Mouse (Mus musculus) v-Abl transformed pro-B cells (cell line): Measurements from ENCODE around the gene Gm3448.
"Not testable (repeated sequence)": the region's sequence is repeated elsewhere in the genome, so short reads cannot be mapped to it uniquely, and the experiment has no call there.

ENCODE experiments used
- in situ Hi-C, 2 experiments: fragments of 400-800 bp; cut with MboI; formaldehyde crosslinking; loops; one replicate each; pipeline ENCODE4 v1.15.1; 2025; ENCODE audit not compliant: unreplicated experiment in 2 of 2

The Gm3448 gene

DNA sequence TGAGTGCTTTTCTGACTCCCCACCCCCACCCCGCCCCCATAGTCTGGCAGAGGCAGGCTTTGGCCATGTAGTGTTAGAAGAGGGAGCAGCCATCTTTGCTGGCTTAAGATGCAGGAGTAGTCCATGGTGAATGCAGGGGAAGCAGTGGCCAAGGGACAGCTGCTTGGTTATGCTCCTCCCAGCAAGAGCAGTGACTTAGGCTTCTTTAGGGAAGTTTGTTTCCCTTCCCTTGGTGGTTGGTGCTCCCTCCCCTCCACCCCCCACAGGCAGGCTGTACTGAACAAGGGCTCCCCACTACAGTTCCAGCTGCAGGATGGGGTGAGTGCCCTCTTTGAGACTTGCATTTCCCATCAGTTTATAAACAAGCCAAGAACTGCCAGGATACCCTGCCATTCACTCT lies 11.4 kb upstream of the Gm3448 start:
- in situ Hi-C loops: loop anchor here (25.0 kb wide), 4 partner anchors 410 to 735 kb away; partner anchors contain the start of genes Chd1 (in 2 of the 2) and Prdm9 (in 1 of the 2)

DNA sequence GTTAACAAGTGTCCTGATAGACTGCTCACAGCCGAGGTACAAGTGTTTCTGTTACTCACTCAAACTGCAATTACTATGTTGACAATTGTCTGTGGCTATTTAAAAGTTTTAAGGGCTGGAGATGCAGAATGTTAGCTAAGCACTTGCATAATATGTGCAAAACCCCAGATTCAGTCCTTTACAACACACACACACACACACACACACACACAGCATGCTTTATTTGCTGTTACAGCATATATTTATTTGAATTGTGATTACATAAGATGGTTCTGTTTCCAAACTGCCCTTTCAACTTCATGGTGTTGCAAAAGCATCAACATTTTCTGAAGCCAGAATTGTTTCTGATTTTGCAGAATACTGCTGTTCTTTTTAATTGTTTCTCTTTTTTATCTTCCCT lies 9.0 kb upstream of the Gm3448 start:
- in situ Hi-C loops: loop anchor here (25.0 kb wide), 4 partner anchors 412 to 737 kb away; partner anchors contain the start of genes Chd1 (in 2 of the 2) and Prdm9 (in 1 of the 2)

GRCm38 (mm10) chr17:15040455-15040854 lies 882 bp downstream of the Gm3448 start:
- in situ Hi-C loops: not testable (repeated sequence)

DNA sequence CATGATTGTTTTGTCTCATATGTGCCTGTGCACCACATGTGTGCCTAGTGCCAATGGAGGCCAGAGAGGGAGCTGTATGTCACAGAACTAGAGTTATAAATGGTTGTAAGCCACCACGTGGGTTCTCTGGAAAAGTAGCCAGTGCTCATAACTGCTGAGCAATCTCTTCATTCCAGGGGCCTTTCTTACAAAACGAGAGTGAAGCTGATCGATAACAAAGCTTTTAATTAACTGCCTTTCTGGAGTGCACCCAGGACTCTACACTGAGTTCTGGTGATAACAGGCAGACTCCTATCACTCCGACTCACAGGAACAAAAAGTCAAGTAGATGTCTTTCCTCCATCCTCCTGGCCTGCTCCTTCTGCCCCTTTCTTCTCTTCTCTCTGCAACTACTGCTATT lies 9.9 kb downstream of the Gm3448 start:
- in situ Hi-C loops: not testable (repeated sequence)

- in situ Hi-C loops: not testable (repeated sequence)
Measured at GRCm38 (mm10) chr17:15025513-15025912, 15.8 kb downstream of the Gm3448 start.

GRCm38 (mm10) chr17:15024502-15025193 lies 16.7 kb downstream of the Gm3448 start:
- in situ Hi-C loops: not testable (repeated sequence)

- in situ Hi-C loops: not testable (repeated sequence)
Measured at GRCm38 (mm10) chr17:15023878-15024492, 17.4 kb downstream of the Gm3448 start.

GRCm38 (mm10) chr17:15021503-15022220 lies 19.7 kb downstream of the Gm3448 start:
- in situ Hi-C loops: not testable (repeated sequence)

DNA sequence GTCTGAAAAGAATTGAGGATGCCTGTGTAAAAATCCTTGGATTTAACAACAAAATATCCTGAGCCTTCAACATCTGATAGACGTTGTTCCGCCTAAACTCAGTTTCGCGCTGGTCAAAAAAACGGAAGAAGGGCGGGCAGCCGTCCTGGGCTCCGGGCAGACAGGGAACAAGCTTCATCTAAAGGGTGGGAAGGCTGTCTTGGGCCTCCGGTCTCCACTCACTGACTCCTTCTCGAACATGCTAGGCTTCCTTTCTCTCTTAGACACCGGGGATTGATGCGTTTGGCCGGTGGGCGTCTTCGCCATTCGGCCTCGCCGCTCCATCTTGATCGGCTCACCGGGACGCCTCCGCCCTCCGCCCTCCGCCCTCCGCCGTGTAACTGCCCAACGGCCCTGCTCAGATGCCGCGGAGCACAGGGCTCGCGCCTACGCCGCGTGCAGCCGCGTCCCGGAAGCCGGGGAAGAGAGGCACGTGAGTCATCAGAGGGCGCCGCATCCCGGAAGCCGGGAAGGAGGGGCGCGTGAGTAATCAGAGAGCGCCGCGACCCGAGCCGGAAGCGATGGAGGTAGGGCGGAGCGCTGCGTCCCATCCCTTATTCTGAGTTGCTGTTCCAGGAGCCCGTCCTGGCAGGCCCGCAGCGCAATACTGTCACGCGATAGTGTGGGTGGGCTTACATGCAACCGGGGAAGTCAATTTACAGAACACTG lies 31.5 kb downstream of the Gm3448 start, which contains the start of gene Gm3435:
Gene Gm3435 (plus strand): TSS at position 471 of the 708 bp plus-strand sequence.
- in situ Hi-C loops: not testable (repeated sequence)

GRCm38 (mm10) chr17:15009088-15009487 lies 32.2 kb downstream of the Gm3448 start:
- in situ Hi-C loops: not testable (repeated sequence)

DNA sequence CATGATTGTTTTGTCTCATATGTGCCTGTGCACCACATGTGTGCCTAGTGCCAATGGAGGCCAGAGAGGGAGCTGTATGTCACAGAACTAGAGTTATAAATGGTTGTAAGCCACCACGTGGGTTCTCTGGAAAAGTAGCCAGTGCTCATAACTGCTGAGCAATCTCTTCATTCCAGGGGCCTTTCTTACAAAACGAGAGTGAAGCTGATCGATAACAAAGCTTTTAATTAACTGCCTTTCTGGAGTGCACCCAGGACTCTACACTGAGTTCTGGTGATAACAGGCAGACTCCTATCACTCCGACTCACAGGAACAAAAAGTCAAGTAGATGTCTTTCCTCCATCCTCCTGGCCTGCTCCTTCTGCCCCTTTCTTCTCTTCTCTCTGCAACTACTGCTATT lies 41.3 kb downstream of the Gm3448 start:
- in situ Hi-C loops: not testable (repeated sequence)

- in situ Hi-C loops: not testable (repeated sequence)
Measured at GRCm38 (mm10) chr17:14994140-14994539, 47.2 kb downstream of the Gm3448 start.

GRCm38 (mm10) chr17:14993139-14993832 lies 48.1 kb downstream of the Gm3448 start:
- in situ Hi-C loops: not testable (repeated sequence)

DNA sequence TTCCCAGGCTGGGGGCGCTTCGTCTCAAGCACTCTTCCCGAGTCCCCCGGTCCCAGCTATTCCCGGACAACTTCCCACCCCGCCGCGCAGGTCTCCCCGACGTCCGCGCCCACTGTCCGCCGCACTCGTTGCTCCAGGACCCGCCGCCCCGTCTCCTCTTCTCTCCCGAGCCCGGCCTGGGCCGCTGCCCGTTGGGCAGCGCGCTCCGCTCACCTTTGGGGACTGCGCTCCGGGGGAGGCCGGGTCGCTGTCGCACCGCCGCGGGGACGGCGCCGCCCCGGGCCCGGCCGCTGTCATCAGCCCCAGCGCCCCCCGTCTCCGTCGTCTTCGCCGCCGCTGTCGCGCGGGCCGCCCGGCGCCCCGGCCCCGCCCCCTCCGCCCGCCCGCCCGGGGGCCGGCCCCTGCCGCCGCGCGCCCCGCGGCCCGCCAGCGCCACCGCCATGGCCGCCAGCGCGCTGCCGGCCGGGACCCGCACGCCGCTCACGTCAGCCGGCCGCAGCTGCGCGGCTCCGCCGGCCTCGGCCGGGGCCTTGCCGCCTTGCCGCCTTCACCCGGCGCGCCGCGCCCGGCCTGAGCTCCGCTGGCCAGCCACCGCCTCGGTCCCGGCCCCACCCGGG lies 48.7 kb downstream of the Gm3448 start:
- in situ Hi-C loops: not testable (repeated sequence)

GRCm38 (mm10) chr17:14990116-14990702 lies 51.1 kb downstream of the Gm3448 start:
- in situ Hi-C loops: not testable (repeated sequence)

DNA sequence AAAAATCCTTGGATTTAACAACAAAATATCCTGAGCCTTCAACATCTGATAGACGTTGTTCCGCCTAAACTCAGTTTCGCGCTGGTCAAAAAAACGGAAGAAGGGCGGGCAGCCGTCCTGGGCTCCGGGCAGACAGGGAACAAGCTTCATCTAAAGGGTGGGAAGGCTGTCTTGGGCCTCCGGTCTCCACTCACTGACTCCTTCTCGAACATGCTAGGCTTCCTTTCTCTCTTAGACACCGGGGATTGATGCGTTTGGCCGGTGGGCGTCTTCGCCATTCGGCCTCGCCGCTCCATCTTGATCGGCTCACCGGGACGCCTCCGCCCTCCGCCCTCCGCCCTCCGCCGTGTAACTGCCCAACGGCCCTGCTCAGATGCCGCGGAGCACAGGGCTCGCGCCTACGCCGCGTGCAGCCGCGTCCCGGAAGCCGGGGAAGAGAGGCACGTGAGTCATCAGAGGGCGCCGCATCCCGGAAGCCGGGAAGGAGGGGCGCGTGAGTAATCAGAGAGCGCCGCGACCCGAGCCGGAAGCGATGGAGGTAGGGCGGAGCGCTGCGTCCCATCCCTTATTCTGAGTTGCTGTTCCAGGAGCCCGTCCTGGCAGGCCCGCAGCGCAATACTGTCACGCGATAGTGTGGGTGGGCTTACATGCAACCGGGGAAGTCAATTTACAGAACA lies 62.8 kb downstream of the Gm3448 start, which contains the start of the genes 9030025P20Rik and Gm3417:
Gene 9030025P20Rik (plus strand): TSS at position 107 of the 677 bp plus-strand sequence.
Gene Gm3417 (minus strand): TSS at position 429 of the 677 bp plus-strand sequence.
- in situ Hi-C loops: not testable (repeated sequence)

DNA sequence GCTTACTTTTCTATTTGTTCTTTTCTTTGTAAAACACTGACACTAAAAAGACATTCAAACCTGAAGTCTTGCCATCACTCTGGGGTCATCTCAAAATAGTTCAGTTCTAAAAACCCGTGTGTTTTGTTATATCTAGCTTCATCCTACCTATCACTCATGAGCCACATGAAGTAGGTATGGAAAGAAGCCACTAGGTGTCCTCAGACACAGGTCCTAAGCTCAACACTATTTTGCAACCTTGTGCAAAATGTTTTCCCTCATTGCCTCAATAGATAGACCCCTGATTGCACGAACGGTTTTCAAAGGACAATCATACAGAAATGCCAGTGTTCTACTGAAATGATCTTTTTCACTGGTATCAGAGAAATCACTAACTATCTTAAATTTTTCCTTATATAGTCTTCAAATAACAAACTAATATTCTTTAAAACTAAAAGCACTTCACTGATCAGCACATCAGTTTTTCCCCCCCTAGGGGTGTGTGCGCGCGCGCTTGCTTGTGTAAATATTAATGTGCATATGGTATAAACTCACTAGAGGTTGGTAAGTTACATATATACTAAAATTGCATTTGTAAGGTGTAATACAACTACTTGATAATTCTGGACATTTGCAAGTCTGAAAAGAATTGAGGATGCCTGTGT lies 63.5 kb downstream of the Gm3448 start:
- in situ Hi-C loops: not testable (repeated sequence)

DNA sequence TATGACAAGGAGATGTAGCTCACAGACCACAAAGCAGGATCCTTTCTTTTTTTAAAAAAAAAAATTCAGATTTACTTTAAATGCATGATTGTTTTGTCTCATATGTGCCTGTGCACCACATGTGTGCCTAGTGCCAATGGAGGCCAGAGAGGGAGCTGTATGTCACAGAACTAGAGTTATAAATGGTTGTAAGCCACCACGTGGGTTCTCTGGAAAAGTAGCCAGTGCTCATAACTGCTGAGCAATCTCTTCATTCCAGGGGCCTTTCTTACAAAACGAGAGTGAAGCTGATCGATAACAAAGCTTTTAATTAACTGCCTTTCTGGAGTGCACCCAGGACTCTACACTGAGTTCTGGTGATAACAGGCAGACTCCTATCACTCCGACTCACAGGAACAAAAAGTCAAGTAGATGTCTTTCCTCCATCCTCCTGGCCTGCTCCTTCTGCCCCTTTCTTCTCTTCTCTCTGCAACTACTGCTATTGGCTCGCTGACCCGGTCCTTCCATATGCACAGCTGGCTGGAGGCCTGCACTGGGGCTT lies 72.9 kb downstream of the Gm3448 start:
- in situ Hi-C loops: not testable (repeated sequence)
